Mouse (Mus musculus): ENCODE measurements around the gene Ptf1a.

The Ptf1a gene

GRCm38 (mm10) chr2:19444931-19445831 is at the start of gene Ptf1a:
TSS of gene Ptf1a (plus strand) at chr2:19445663.
- no peak for DNase-seq

GRCm38 (mm10) chr2:19405409-19405808 is 40.1 kb upstream of the Ptf1a start:
- DNase-seq = no peak

- no peak for DNase-seq
Measured at GRCm38 (mm10) chr2:19406531-19406930, 38.9 kb upstream of the Ptf1a start.

DNA sequence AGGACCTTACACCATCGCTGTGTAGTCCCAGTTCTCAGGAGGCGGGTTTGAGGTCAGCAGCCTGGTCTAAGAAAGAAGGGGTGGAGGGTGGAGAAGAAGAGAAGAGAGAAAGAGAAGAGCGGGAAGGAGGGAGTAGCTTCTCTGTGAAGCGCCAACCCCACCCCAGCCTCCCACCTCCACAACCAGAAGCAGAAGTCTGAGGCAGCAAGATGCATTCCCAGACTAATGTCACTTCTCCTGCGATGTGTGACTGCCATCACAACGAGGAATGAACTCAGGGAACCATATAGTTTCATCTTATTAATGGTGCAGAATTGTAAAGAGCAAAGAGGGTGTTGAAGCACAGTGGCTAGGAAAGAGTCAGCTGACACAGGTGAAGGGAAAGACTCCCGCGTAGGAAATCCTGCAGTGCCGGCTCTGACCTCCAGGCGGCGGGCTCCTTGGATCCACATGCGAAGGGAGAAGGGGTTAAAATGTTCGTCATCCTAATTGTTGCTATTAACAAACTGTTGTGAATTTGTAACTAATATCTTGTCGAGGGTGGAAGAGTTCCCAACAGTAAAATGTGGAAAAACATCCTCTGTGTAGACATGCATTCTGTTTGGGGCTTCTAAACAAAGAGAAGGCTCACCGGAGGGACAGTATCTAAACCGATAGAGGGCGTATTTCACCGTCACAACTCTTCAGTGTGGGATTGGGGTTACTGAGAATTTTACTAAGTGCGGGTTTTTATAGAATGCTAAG is 31.1 kb upstream of the Ptf1a start:
- peak; percentile 15 to 25 for DNase-seq

GRCm38 (mm10) chr2:19415063-19415521 is 30.4 kb upstream of the Ptf1a start:
- DNase-seq = no peak

DNA sequence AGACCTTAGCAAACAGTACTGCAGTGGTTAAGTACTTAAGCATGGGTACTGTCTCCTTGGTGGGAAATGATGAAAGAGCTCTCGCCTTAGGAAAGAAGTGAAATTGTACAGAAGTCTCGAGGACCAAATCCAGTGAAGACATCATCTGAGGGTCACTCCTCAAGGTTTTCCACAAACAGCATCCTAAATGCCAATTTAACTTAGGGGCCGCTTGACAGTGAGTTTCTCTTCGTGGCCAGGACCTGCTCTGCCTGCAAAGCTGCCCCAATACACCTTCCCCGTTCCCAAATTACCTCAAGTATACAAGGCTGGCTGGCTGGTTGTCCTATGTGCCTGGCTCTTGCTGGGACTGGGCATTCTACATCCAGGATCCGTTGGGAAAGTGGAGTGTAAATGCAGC is 29.4 kb upstream of the Ptf1a start:
- DNase-seq = no peak

DNA sequence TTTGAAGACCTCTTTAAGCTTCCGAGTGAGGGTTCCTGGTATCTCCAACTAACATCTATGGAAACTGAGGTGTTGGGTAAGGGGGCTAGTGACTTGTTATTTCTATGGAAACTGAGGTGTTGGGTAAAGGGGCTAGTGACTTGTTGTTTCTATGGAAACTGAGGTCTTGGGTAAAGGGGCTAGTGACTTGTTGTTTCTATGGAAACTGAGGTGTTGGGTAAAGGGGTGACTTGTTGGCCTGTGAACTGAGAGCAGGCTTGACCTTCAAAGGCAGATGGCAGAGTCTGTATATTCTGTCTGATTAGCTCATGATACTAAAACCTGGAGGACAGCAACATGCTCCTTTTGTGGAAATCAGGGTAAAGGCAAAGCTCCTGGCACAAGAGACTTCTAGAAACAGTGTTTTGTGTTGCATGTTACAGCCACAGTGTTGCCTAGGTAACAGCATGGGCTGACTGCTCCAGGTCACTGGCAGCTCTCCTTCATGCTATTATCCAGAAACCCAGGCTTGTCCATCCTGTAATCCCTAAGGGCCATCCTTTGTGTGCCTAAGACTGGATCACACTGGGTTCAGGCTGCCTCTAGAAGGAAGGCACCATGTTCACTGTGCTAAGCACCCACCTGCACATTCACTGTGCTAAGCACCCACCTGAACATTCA is 25.6 kb upstream of the Ptf1a start:
- no peak for DNase-seq

DNA sequence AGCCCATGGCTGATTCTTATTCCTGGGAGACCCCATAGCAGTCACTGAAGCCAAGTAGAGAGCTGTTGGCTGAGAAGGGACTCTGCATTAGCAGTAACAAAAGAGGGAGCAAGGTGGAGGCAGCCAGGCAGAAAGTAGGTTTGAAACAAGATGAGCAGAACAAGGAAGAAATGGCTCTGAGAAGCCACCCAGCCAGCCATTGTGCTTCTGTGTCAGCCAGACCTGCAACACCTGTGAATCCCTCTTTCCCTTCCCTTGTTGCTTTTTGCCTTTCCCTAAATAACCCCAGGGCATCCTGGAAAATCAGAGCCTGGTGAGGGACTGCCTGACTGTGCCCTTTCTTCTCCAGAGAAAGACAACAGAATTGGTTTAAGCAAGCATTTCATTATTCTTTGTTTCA is 23.2 kb upstream of the Ptf1a start:
- no peak for DNase-seq

DNA sequence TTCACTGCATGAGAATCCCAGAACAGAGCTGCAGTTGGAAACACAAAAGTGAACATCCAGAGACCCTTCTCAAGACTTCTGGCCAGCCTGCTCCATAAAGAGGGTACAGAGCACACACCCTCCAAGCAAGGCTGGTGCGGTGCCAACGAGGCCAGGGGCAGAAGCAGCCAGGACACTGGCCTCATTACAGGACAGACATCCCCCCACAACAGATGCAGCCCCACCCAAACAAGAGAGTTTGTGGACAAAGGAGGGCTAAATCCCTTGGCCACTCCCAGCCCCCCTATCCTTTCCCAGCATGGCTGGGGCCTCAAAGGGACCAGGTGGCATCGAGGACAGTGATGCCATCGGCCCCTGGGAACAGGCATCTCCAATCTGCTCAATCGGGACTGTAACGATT is 22.4 kb upstream of the Ptf1a start:
- DNase-seq = no peak

DNA sequence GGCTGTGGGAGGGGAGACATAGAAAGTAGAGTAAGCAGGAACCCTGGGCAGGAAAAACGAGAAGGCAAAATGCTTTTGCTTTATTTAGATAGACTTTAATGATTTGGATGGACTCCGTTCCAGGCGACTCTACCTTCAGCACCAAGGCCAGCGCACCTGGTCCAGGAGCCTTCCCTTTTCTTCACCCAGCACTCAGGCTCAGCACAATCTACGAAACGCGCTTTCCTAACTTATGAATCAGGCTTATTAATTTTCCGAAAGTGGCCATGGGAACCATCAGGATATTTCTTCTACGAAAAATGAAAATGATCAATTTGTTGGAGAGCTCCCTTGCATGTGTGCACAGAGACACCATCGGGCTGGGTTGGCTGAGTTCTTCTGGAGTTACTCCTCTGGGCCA is 16.4 kb upstream of the Ptf1a start:
- no peak for DNase-seq

DNA sequence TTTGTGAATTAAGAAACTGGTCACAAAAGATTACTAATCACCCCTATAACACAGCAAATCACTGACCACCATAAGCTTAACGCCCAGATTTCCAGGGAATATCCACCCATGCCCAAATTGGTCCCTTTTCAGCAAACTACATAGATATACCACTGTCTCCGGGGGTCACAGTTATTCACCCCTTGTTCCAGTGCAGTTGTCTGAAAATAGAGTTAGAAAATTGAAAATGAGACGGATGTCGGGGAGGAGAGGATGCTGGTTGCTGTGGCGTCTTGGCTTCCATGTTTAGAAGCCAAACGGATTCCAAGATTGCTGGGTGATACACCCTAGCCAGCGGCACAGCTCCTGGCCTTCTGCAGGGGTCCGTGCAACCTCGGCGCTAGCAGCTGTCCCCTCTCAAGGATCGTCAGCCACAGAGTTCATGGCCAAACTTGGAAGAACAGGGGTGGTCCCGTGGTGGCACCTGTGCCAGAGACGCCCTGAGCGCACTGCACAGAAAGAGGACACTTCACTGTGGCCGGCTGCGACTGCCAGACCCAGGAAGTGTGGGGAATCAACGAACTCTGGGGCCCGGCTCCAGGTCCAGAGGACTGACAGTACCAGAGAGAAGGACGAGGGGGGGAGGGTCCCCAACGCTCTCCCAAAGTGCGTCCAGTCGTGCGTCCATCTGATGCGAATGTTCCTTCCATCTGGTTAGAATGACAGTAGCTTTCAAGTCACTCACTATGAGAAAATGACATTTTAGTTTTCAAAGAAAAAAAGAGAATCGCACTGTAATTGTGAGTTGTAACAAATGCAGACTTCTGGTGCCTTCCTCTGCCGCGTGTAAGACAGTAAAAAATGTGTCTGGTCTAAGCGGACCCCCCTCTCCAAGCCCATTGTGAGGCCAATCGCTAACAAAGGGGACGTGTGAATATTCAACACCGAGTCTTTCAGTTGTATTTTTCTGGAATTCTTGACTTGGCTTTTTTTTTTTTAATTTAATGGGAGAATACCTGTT is 15.5 kb upstream of the Ptf1a start:
- no peak for DNase-seq

GRCm38 (mm10) chr2:19430746-19431145 is 14.7 kb upstream of the Ptf1a start:
- DNase-seq = no peak

DNA sequence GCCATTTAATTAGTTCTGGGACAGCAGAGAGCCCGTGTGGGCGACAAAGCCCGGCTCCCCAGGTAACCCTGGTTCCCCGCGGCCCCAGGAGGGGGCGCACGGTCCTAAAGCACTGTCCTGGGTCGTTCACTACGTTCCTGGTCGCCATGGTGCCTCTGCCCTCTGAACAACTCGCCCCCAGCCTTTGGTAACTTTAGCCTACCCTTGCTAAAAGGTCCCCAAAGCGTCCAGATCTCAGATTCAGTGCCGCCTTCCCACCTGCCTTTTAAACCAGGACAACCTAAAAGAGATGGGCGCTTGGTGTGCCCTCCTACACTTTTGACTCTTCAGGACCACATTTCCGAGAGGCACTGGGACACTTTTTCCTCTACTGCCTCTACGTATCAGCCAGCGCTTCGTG is 14.3 kb upstream of the Ptf1a start:
- DNase-seq = no peak

- DNase-seq = no peak
Measured at GRCm38 (mm10) chr2:19431614-19432323, 13.7 kb upstream of the Ptf1a start.

DNA sequence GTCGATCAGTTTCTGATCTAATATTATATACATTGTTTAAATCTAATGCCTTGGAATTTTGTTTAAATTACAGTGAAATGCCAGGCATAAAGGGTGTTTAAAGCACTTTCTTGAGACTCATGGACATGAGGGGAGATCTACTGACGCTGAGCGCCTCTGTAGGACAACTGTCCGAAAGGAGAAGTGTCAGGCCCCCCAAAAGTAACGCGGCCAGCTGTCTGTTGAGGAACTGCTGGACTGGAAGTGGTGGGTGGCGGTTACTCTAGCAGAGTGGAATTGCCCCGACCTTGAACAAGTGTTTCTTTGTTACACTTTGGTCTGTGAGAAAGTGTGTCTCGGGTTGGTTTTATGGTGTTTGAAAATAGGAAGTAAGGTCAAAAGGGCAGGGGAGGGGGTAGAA is 1.1 kb upstream of the Ptf1a start:
- DNase-seq = no peak

DNA sequence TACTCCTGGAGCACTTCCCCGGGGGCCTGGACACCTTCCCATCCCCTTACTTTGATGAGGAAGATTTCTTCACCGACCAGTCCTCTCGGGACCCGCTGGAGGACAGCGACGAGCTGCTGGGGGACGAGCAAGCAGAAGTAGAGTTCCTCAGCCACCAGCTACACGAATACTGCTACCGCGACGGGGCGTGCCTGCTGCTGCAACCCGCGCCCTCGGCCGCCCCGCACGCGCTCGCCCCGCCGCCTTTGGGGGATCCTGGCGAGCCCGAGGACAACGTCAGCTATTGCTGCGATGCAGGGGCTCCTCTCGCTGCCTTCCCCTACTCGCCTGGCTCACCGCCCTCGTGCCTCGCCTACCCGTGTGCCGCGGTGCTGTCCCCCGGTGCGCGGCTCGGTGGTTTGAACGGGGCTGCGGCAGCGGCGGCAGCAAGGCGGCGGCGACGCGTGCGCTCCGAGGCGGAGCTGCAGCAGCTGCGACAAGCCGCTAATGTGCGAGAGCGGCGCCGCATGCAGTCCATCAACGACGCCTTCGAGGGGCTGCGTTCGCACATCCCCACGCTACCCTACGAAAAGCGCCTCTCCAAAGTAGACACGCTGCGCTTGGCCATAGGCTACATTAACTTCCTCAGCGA is 523 bp downstream of the Ptf1a start:
- no peak for DNase-seq

- no peak for DNase-seq
Measured at GRCm38 (mm10) chr2:19446746-19447145, 1.3 kb downstream of the Ptf1a start.

DNA sequence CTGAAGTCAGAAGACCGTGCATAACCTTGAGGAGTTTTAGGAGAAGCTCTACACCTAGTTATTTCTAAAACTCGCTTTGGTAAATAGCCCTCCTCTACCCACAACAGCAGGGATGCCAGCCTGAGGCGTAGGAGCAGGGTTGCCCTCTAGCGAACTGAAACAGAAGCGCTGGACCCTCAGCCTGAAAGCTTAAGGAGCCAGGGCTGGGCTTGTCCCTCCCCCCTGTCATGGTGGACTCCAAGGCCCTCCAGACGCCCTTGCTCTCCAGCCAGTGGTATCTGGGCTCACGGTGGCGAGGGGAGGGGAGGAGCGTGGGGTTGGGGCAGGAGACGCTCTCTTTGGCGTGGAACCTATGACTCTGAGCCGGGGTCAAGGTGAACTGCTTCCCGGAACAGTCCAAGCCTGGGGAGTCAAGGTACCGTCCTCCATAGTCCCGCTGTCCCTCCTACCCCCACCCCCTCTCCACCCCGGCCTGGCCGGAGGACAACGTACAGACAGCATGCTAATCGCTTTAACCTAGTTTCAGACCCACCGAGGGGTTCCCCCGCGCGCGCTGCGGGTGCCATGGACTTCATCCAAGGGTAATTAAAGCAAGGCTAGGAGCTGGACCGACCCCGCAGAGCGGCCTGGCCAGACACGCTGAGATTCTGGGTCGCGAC is 2.7 kb downstream of the Ptf1a start:
- no peak for DNase-seq

GRCm38 (mm10) chr2:19449308-19449707 is 3.8 kb downstream of the Ptf1a start:
- no peak for DNase-seq

GRCm38 (mm10) chr2:19452531-19453055 is 7.1 kb downstream of the Ptf1a start:
- no peak for DNase-seq
